Mouse (Mus musculus) liver, postnatal 0 days (tissue): ENCODE data around the gene Ank.

Experiments
- CTCF ChIP-seq: sonication (generic); IDR thresholded peaks from 2 replicates; pipeline ENCODE4 v1.5.1; 2016; ENCODE audit warnings: antibody characterized with exemption, low read depth
- EP300 ChIP-seq: IDR thresholded peaks from 2 replicates; pipeline ENCODE4 v1.6.1; 2016; ENCODE audit warnings: antibody characterized with exemption, low read depth, mild to moderate bottlenecking

- TF ChIP-seq CTCF = no peak
- no peak for TF ChIP-seq EP300
Measured at GRCm38 (mm10) chr15:27506893-27507596, 40.6 kb downstream of the Ank start.
